Mouse (Mus musculus) embryo, embryonic 10.5 days (tissue): ENCODE results near the gene Zfp971.
"Not testable (repeated sequence)": the region's sequence is repeated elsewhere in the genome, so short reads cannot be mapped to it uniquely, and the experiment has no call there.

Experiments used
- DNase-seq: peaks from one replicate; pipeline ENCODE4 v3.0.0-alpha.2; 2015; ENCODE audit warnings: low spot score

Gene Zfp971

GRCm38 (mm10) chr2:178023011-178023611 is at the start of gene Zfp971:
Gene Zfp971, plus strand, starts transcription at chr2:178023284.
- DNase-seq, result peak; percentile 41

- DNase-seq, result not testable (repeated sequence)
These were observed 48.3 kb upstream of the Zfp971 start for GRCm38 (mm10) chr2:177974814-177975213.

- DNase-seq, result not testable (repeated sequence)
These were observed 3.6 kb upstream of the Zfp971 start for GRCm38 (mm10) chr2:178019486-178019885.

- DNase-seq, result not testable (repeated sequence)
These were observed 2.3 kb upstream of the Zfp971 start for GRCm38 (mm10) chr2:178020773-178021172.

- not testable (repeated sequence) for DNase-seq
These were observed 777 bp downstream of the Zfp971 start for GRCm38 (mm10) chr2:178023861-178024260.

- not testable (repeated sequence) for DNase-seq
These were observed 4.5 kb downstream of the Zfp971 start for GRCm38 (mm10) chr2:178027601-178028000.

- peak; percentile 78 for DNase-seq
These were observed 35.1 kb downstream of the Zfp971 start for GRCm38 (mm10) chr2:178058195-178058594.

- DNase-seq, result not testable (repeated sequence)
These were observed 55.2 kb downstream of the Zfp971 start, which contains the start of gene Zfp931 for GRCm38 (mm10) chr2:178078166-178078717. Gene Zfp931, minus strand, starts transcription at chr2:178078476.
